Mouse (Mus musculus) CH12.LX (cell line): ENCODE data around the gene Zcchc3. TPM values are rescaled to one million over a fixed set of nuclear protein-coding genes. Genes with fewer than 3 reads are reported as not detected.

Experiments
- DNase-seq: peaks from one replicate; pipeline ENCODE4 v3.0.0-alpha.2; 2013; ENCODE audit errors: extremely low read depth
- H3K27ac ChIP-seq: 2 replicates; pipeline ENCODE4 v1.5.1; 2012; ENCODE audit warnings: low read depth, mild to moderate bottlenecking, control low read depth, moderate library complexity; ENCODE audit not compliant: insufficient read depth
- H3K27me3 ChIP-seq: replicated peaks from 2 replicates; pipeline ENCODE3; 2012; ENCODE audit warnings: inconsistent platforms
- H3K36me3 ChIP-seq, 2 experiments: replicated peaks in 1 of 2; 2 replicates each; pipeline versions ENCODE3 to v1.6.1; 2012; ENCODE audit warnings: inconsistent platforms in 1 of 2, low read length in 1 of 2, mild to moderate bottlenecking in 1 of 2, mixed read lengths in 1 of 2, moderate library complexity in 1 of 2; ENCODE audit not compliant: control insufficient read depth in 1 of 2, insufficient read depth in 1 of 2
- H3K4me1 ChIP-seq, 2 experiments: 2 replicates each; pipeline ENCODE4 v1.6.1; 2012; ENCODE audit warnings: inconsistent platforms in 1 of 2, moderate library complexity in 1 of 2; ENCODE audit not compliant: insufficient read depth in 2 of 2, control insufficient read depth in 1 of 2
- H3K4me2 ChIP-seq: 2 replicates; pipeline ENCODE4 v1.6.1; 2012; ENCODE audit warnings: low read depth, mild to moderate bottlenecking, control low read depth; ENCODE audit not compliant: poor library complexity, insufficient read depth, severe bottlenecking
- H3K4me3 ChIP-seq, 3 experiments: fragments of 150-350 bp in 1 of 3; sonication (generic) in 1 of 3; replicated peaks in 1 of 3; 2 replicates each; pipeline versions ENCODE3 to v1.5.1; 2011 to 2012; ENCODE audit warnings: low read depth in 2 of 3, low read length in 2 of 3, mild to moderate bottlenecking in 2 of 3, moderate library complexity in 2 of 3, control low read depth in 1 of 3, improper control_type of control experiment in 1 of 3, inconsistent platforms in 1 of 3, mixed read lengths in 1 of 3; ENCODE audit not compliant: poor library complexity in 1 of 3
- H3K79me2 ChIP-seq: replicated peaks from 2 replicates; pipeline ENCODE4 v1.6.1; 2012; ENCODE audit warnings: mild to moderate bottlenecking, moderate library complexity; ENCODE audit not compliant: control insufficient read depth, poor library complexity, insufficient read depth, severe bottlenecking; ENCODE audit errors: extremely low read depth
- H3K9ac ChIP-seq: 2 replicates; pipeline ENCODE4 v1.6.1; 2012; ENCODE audit warnings: low read depth, mild to moderate bottlenecking, control low read depth, moderate library complexity; ENCODE audit not compliant: insufficient read depth
- H3K9me3 ChIP-seq: replicated peaks from 2 replicates; pipeline ENCODE3; 2012; ENCODE audit warnings: low read length, inconsistent platforms, mixed read lengths
- CHD2 ChIP-seq: IDR thresholded peaks from 2 replicates; pipeline ENCODE4 v1.6.1; 2011; ENCODE audit warnings: low read length, improper control_type of control experiment
- CTCF ChIP-seq, 2 experiments: IDR thresholded peaks in 1 of 2; conservative IDR thresholded peaks in 1 of 2; 2 replicates each; pipeline ENCODE4 v1.5.1; 2011 to 2012; ENCODE audit warnings: low read depth in 2 of 2, low read length in 2 of 2, improper control_type of control experiment in 1 of 2, inconsistent platforms in 1 of 2, mild to moderate bottlenecking in 1 of 2, moderate library complexity in 1 of 2
- ETS1 ChIP-seq: conservative IDR thresholded peaks from 2 replicates; pipeline ENCODE4 v1.6.1; 2012; ENCODE audit warnings: low read depth, mild to moderate bottlenecking, inconsistent platforms, low read length, improper control_type of control experiment, moderate library complexity
- HCFC1 ChIP-seq: IDR thresholded peaks from 2 replicates; pipeline ENCODE4 v1.6.1; 2012; ENCODE audit warnings: low read depth, mild to moderate bottlenecking, inconsistent platforms, low read length, improper control_type of control experiment
- IRF4 ChIP-seq: IDR thresholded peaks from 2 replicates; pipeline ENCODE4 v1.6.1; 2014; ENCODE audit warnings: low read depth, mild to moderate bottlenecking, inconsistent platforms, low read length, improper control_type of control experiment
- JUND ChIP-seq: conservative IDR thresholded peaks from 2 replicates; pipeline ENCODE4 v1.6.1; 2011; ENCODE audit warnings: low read depth, low read length, improper control_type of control experiment
- MYC ChIP-seq: IDR thresholded peaks from 2 replicates; pipeline ENCODE4 v1.6.1; 2011; ENCODE audit warnings: low read depth, mild to moderate bottlenecking, improper control_type of control experiment, low read length
- NELFE ChIP-seq: IDR thresholded peaks from 2 replicates; pipeline ENCODE4 v1.6.1; 2011; ENCODE audit warnings: low read depth, low read length, improper control_type of control experiment
- PAX5 ChIP-seq: IDR thresholded peaks from 2 replicates; pipeline ENCODE4 v1.6.1; 2012; ENCODE audit warnings: low read length, inconsistent platforms, mixed read lengths
- POLR2A ChIP-seq: IDR thresholded peaks from 2 replicates; pipeline ENCODE4 v1.6.1; 2011; ENCODE audit warnings: low read depth, mild to moderate bottlenecking, improper control_type of control experiment, low read length
- POLR2AphosphoS2 ChIP-seq: IDR thresholded peaks from 2 replicates; pipeline ENCODE4 v1.6.1; 2011; ENCODE audit warnings: low read depth, low read length, improper control_type of control experiment
- RAD21 ChIP-seq: IDR thresholded peaks from 2 replicates; pipeline ENCODE4 v1.6.1; 2011; ENCODE audit warnings: low read depth, mild to moderate bottlenecking, low read length, improper control_type of control experiment, moderate library complexity
- SMC3 ChIP-seq: IDR thresholded peaks from 2 replicates; pipeline ENCODE4 v1.6.1; 2011; ENCODE audit warnings: low read depth, low read length, improper control_type of control experiment
- TBP ChIP-seq: conservative IDR thresholded peaks from 2 replicates; pipeline ENCODE4 v1.6.1; 2011; ENCODE audit warnings: low read depth, low read length, improper control_type of control experiment
- USF2 ChIP-seq: conservative IDR thresholded peaks from 2 replicates; pipeline ENCODE4 v1.6.1; 2011; ENCODE audit warnings: low read depth, low read length, improper control_type of control experiment
- ZMIZ1 ChIP-seq: IDR thresholded peaks from 2 replicates; pipeline ENCODE4 v1.6.1; 2012; ENCODE audit warnings: low read depth, mild to moderate bottlenecking, inconsistent platforms, low read length, improper control_type of control experiment
- ZNF384 ChIP-seq: IDR thresholded peaks from 2 replicates; pipeline ENCODE4 v1.6.1; 2012; ENCODE audit warnings: low read depth, low read length, improper control_type of control experiment, inconsistent platforms
- dilution Hi-C: fragments of 300-500 bp; cut with MboI; formaldehyde crosslinking; loops from 2 replicates; pipeline ENCODE4 v1.14.3; 2020; ENCODE audit warnings: low sequenced_read_pairs; ENCODE audit not compliant: extremely low pct_unique_long_range_greater_than_20kb, extremely low pct_ligation_motif_present
- in situ Hi-C: fragments of 300-500 bp; cut with MboI; formaldehyde crosslinking; loops from 3 replicates; pipeline ENCODE4 v1.14.3; 2019; ENCODE audit warnings: low sequenced_read_pairs, low pct_ligation_motif_present, low pct_unique_long_range_greater_than_20kb, mixed read lengths
- polyA plus RNA-seq: library from polyadenylated mRNA; unstranded; fragments of >175 nt; gene quantifications from 2 replicates; pipeline ENCODE4 v1.2.1, GENCODE M21; 2012; ENCODE audit warnings: low read depth; ENCODE audit not compliant: insufficient read length
- total RNA-seq, 2 experiments: library from RNA; depleted of rRNA; stranded (reverse); fragments of 300-350 nt in 1 of 2; fragments of >200 nt in 1 of 2; gene quantifications; 2 replicates each; pipeline ENCODE4 v1.2.3; 2012 to 2014

Zcchc3 gene
- total and polyA plus RNA-seq, 3 experiments = not detected

- H3K4me2 ChIP-seq = no peak overlapping the region
- peaks cover 20% of the 10 kb centered on the region for H3K27me3 ChIP-seq
- peaks cover 30% of the 10 kb centered on the region for H3K9me3 ChIP-seq
- H3K79me2 ChIP-seq = no peaks in the 10 kb centered on the region
- H3K4me3 ChIP-seq = no peak overlapping the region
- dilution Hi-C loops = no loop called here
- no peaks in the 10 kb centered on the region for H3K4me1 ChIP-seq
- DNase-seq = no peak
- in situ Hi-C loops = no loop called here
- H3K9ac ChIP-seq = no peak overlapping the region
- no peaks in the 10 kb centered on the region for H3K36me3 ChIP-seq
- TF ChIP-seq IRF4 (no peak), RAD21 (no peak), HCFC1 (no peak), MYC (no peak), CTCF (conservative IDR thresholded peaks at IDR 0.05 in 1 of 2, IDR thresholded peaks at IDR 0.05 in 1 of 2; ENCODE audit: low read depth in 2 of 2, low read length in 2 of 2) (no peak), POLR2AphosphoS2 (no peak), JUND (no peak), POLR2A (no peak), ZMIZ1 (no peak), PAX5 (no peak), USF2 (no peak), ETS1 (no peak), TBP (no peak), NELFE (no peak), ZNF384 (no peak), CHD2 (no peak)
- no peak overlapping the region for H3K27ac ChIP-seq
These were observed 1.6 kb downstream of the Zcchc3 start for GRCm38 (mm10) chr2:152413158-152413764.

- Histone ChIP-seq H3K36me3 (no peaks in the 10 kb centered on the region), H3K9ac (no peak overlapping the region), H3K27ac (no peak overlapping the region), H3K9me3 (peaks cover 30% of the 10 kb centered on the region), H3K4me2 (no peak overlapping the region), H3K4me1 (no peaks in the 10 kb centered on the region), H3K27me3 (peaks cover 20% of the 10 kb centered on the region), H3K4me3 (no peak overlapping the region), H3K79me2 (no peaks in the 10 kb centered on the region)
- in situ Hi-C loops (no loop called here), dilution Hi-C loops (no loop called here)
- TF ChIP-seq SMC3 (no peak), PAX5 (no peak), NELFE (no peak)
- DNase-seq = no peak
These were observed 2.2 kb downstream of the Zcchc3 start for GRCm38 (mm10) chr2:152412526-152413157.
